Mouse (Mus musculus): ENCODE measurements around the gene Cst7. TPM values are rescaled to one million over a fixed set of nuclear protein-coding genes. Genes with fewer than 3 reads are reported as not detected.

Gene Cst7
- polyA plus RNA-seq, 1 experiment: 11.1 TPM

DNA sequence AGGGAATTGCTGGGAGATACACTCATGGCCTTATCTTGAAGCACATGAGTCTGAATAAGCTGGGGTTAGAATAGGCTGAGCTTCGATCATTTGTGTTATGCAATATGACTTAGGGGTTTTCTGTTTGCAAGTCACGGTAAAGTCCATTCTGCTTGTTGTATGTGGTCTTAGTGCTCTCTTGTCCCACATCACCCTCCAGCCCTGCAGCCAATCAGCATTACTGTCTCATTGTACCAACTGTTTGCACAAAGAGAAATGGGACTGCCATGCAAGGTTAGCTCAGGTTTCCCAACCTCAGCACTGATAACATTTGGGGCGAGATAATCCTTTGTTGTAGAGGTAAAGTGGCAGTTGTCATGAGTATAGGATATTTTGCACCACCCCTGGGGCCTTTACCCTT is 39.9 kb downstream of the Cst7 start:
- DNase-seq: no peak
- H3K27ac ChIP-seq (ENCODE audit: control insufficient read depth, insufficient read depth, low read length): no peak overlapping the region
- no peaks in the 10 kb centered on the region for H3K36me3 ChIP-seq (ENCODE audit: control insufficient read depth, insufficient read depth, low read length)
- 88% methylated on average over 3 of the region's 3 CpGs for WGBS
- H3K4me3 ChIP-seq (ENCODE audit: control insufficient read depth, insufficient read depth, low read length): no peak overlapping the region
- H3K4me1 ChIP-seq (replicated peaks; ENCODE audit: control insufficient read depth, insufficient read depth, low read length): peaks cover 4% of the 10 kb centered on the region
- no peaks in the 10 kb centered on the region for H3K27me3 ChIP-seq (ENCODE audit: control insufficient read depth, insufficient read depth, low read length)
- TF ChIP-seq POLR2A (IDR thresholded peaks at IDR 0.05; ENCODE audit: control insufficient read depth, extremely low read depth, insufficient read depth, low read length, poor library complexity) (no peak), CTCF (IDR thresholded peaks at IDR 0.05; ENCODE audit: borderline replicate concordance, control insufficient read depth, extremely low read depth, insufficient read depth, low read length, poor library complexity) (no peak)

DNA sequence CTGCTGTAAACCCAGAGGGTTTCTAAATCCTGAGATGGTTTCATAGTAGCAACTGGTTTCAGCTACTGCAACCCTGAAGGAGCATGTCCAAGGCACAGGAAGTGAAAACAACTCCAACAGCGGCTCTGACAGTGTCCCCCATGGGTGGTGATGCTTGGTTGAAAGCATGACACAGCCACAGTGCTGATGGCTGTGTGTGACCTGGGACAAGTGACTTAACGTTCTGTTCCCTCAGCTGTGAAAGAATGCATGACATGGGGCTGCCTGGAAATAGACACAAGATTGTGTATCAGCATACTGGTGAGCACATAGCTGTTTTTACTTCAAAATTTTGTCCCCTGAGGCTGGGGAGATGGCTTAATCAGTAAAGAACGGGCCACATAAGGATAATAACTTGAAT is 51.5 kb downstream of the Cst7 start:
- WGBS: 94% methylated on average over 3 of the region's 3 CpGs
- H3K27ac ChIP-seq (ENCODE audit: control insufficient read depth, insufficient read depth, low read length): no peak overlapping the region

DNA sequence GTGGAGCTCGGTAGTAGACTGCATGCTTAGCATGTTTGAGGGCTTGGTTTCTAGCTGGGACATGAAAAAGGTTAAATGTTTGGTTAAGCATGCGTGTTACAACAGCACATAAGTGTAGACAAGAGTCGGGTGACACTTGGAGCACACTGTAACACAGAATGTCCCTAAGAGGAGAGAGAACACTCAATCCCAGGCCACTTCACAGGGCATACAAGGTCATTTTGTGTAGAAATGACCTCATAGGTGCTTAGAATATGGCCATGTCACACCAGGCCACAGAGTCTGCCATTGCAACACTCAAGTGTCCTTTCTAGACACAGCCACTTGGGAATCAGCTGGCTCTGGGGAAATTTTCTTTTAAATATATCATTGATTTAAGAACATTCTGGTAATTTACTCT is 53.7 kb downstream of the Cst7 start:
- TF ChIP-seq CTCF (IDR thresholded peaks at IDR 0.05; ENCODE audit: borderline replicate concordance, control insufficient read depth, extremely low read depth, insufficient read depth, low read length, poor library complexity): no peak
- TF ChIP-seq POLR2A (IDR thresholded peaks at IDR 0.05; ENCODE audit: control insufficient read depth, extremely low read depth, insufficient read depth, low read length, poor library complexity): no peak
- 95% methylated on average over 3 of the region's 3 CpGs for WGBS
- DNase-seq: no peak
- Histone ChIP-seq H3K4me1 (replicated peaks; ENCODE audit: control insufficient read depth, insufficient read depth, low read length) (no peaks in the 10 kb centered on the region), H3K36me3 (ENCODE audit: control insufficient read depth, insufficient read depth, low read length) (peaks cover 73% of the 10 kb centered on the region), H3K27me3 (ENCODE audit: control insufficient read depth, insufficient read depth, low read length) (no peaks in the 10 kb centered on the region), H3K4me3 (ENCODE audit: control insufficient read depth, insufficient read depth, low read length) (no peak overlapping the region), H3K27ac (ENCODE audit: control insufficient read depth, insufficient read depth, low read length) (no peak overlapping the region)

More for the DNA sequence above, 51.5 kb downstream of the Cst7 start:
- H3K36me3 ChIP-seq (ENCODE audit: control insufficient read depth, insufficient read depth, low read length): peaks cover 59% of the 10 kb centered on the region
- H3K4me3 ChIP-seq (ENCODE audit: control insufficient read depth, insufficient read depth, low read length): no peak overlapping the region
- H3K27me3 ChIP-seq (ENCODE audit: control insufficient read depth, insufficient read depth, low read length): no peaks in the 10 kb centered on the region
- TF ChIP-seq POLR2A (IDR thresholded peaks at IDR 0.05; ENCODE audit: control insufficient read depth, extremely low read depth, insufficient read depth, low read length, poor library complexity) (no peak), CTCF (IDR thresholded peaks at IDR 0.05; ENCODE audit: borderline replicate concordance, control insufficient read depth, extremely low read depth, insufficient read depth, low read length, poor library complexity) (no peak)
- no peak for DNase-seq
- no peaks in the 10 kb centered on the region for H3K4me1 ChIP-seq (replicated peaks; ENCODE audit: control insufficient read depth, insufficient read depth, low read length)

DNA sequence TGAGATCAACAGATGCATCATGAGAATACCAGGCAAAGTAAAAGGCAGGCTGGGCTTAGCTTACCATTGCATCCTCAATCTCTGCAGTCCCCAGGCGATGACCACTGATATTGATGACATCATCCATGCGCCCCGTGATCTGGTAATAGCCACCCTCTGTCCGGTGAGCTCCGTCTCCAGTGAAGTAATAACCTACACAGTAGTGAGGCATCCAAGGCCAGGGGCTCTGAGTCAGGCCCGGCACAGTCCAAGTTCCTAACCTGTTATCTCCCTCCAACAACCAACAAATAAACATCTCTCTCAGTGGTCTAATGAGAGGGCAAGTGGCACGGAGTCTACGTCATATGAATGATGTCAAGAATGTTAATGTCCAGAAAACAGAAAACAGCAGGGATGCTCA is 54.7 kb downstream of the Cst7 start:
- Histone ChIP-seq H3K36me3 (ENCODE audit: control insufficient read depth, insufficient read depth, low read length) (peaks cover 63% of the 10 kb centered on the region), H3K4me3 (ENCODE audit: control insufficient read depth, insufficient read depth, low read length) (no peak overlapping the region), H3K27ac (ENCODE audit: control insufficient read depth, insufficient read depth, low read length) (no peak overlapping the region), H3K4me1 (replicated peaks; ENCODE audit: control insufficient read depth, insufficient read depth, low read length) (no peaks in the 10 kb centered on the region), H3K27me3 (ENCODE audit: control insufficient read depth, insufficient read depth, low read length) (no peaks in the 10 kb centered on the region)
- 98% methylated on average over 8 of the region's 8 CpGs for WGBS
- no peak for DNase-seq
- TF ChIP-seq POLR2A (IDR thresholded peaks at IDR 0.05; ENCODE audit: control insufficient read depth, extremely low read depth, insufficient read depth, low read length, poor library complexity): no peak
- TF ChIP-seq CTCF (IDR thresholded peaks at IDR 0.05; ENCODE audit: borderline replicate concordance, control insufficient read depth, extremely low read depth, insufficient read depth, low read length, poor library complexity): no peak

DNA sequence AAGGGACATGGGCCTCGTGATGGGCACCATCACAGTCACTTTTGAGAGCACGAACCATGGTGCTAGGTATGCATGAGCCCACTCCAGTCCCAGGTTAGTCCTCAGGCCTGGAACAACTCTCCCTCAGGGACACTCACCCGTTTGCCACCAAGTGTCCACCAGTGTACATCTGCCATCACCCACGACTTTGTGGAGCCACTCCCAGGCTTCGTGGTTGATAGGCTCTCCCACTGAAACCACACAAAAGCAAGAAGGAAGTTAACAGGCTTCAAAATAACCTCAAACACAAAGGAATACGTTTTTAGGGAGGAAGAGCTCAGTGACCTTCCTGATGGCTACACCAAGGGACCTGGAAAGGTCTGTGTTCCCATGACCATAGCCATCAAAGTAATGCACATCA is 56.9 kb downstream of the Cst7 start:
- H3K27me3 ChIP-seq (ENCODE audit: control insufficient read depth, insufficient read depth, low read length): no peaks in the 10 kb centered on the region
- WGBS: 28% methylated on average over 6 of the region's 6 CpGs
- no peak for DNase-seq

More for the DNA sequence above, 56.9 kb downstream of the Cst7 start:
- Histone ChIP-seq H3K4me3 (ENCODE audit: control insufficient read depth, insufficient read depth, low read length) (no peak overlapping the region), H3K36me3 (ENCODE audit: control insufficient read depth, insufficient read depth, low read length) (peaks cover 52% of the 10 kb centered on the region), H3K27ac (ENCODE audit: control insufficient read depth, insufficient read depth, low read length) (no peak overlapping the region), H3K4me1 (replicated peaks; ENCODE audit: control insufficient read depth, insufficient read depth, low read length) (no peaks in the 10 kb centered on the region)
- no peak for TF ChIP-seq POLR2A (IDR thresholded peaks at IDR 0.05; ENCODE audit: control insufficient read depth, extremely low read depth, insufficient read depth, low read length, poor library complexity)
- TF ChIP-seq CTCF (IDR thresholded peaks at IDR 0.05; ENCODE audit: borderline replicate concordance, control insufficient read depth, extremely low read depth, insufficient read depth, low read length, poor library complexity): no peak

Other genes with a start within 250 kb of the Cst7 start
- not detected in 2 replicates for gene Gm10130, start 246.7 kb upstream of the Cst7 start, polyA plus RNA-seq (2012; rRNA removed)
- gene 3300002I08Rik, start 207.7 kb upstream of the Cst7 start, polyA plus RNA-seq (2012; rRNA removed): 0.78 and 1.6 TPM in 2 replicates
- gene Zfp442, start 118.9 kb upstream of the Cst7 start, polyA plus RNA-seq (2012; rRNA removed): 0.08 and 0.16 TPM in 2 replicates
- not detected in 2 replicates for gene Zfp345, start 85.3 kb upstream of the Cst7 start, polyA plus RNA-seq (2012; rRNA removed)
- gene Apmap, start 38.2 kb downstream of the Cst7 start, polyA plus RNA-seq (2012; rRNA removed): 53.0 and 58.6 TPM in 2 replicates
- 124 and 136 TPM in 2 replicates for gene Acss1, start 98.1 kb downstream of the Cst7 start, polyA plus RNA-seq (2012; rRNA removed)
- not detected in 2 replicates for gene Vsx1, start 118.9 kb downstream of the Cst7 start, polyA plus RNA-seq (2012; rRNA removed)
- 34.5 and 37.0 TPM in 2 replicates for gene Entpd6, start 178.6 kb downstream of the Cst7 start, polyA plus RNA-seq (2012; rRNA removed)
- 53.9 and 68.8 TPM in 2 replicates for gene Pygb, start 216.3 kb downstream of the Cst7 start, polyA plus RNA-seq (2012; rRNA removed)